Mouse (Mus musculus) brown adipose tissue, adult 24 weeks (tissue): ENCODE data around the gene Abca16. TPM values are rescaled to one million over a fixed set of nuclear protein-coding genes. Genes with fewer than 3 reads are reported as not detected.

Experiments
- H3K27ac ChIP-seq: fragments of 200-500 bp; replicated peaks from 2 replicates; pipeline ENCODE4 v1.5.1; 2012; ENCODE audit warnings: low read depth, mild to moderate bottlenecking, low read length
- H3K4me1 ChIP-seq: fragments of 200-500 bp; 2 replicates; pipeline ENCODE4 v1.6.1; 2012; ENCODE audit warnings: low read length, mixed read lengths; ENCODE audit not compliant: control insufficient read depth, insufficient read depth, insufficient read length
- H3K4me3 ChIP-seq: fragments of 200-500 bp; 2 replicates; pipeline ENCODE4 v1.5.1; 2012; ENCODE audit warnings: low read depth, mild to moderate bottlenecking, low read length, moderate library complexity; ENCODE audit not compliant: insufficient read depth
- polyA plus RNA-seq: library from polyadenylated mRNA; stranded (reverse); fragments of >200 nt; gene quantifications from 2 replicates; pipeline ENCODE4 v1.2.4, GENCODE M21; 2012; ENCODE audit not compliant: missing spikeins, insufficient read depth, insufficient read length

The Abca16 gene
- polyA plus RNA-seq: not detected in 2 replicates

GRCm38 (mm10) chr7:120409447-120409846 is at the start of gene Abca16:
TSS of gene Abca16 (plus strand) at chr7:120409647.
- no peak within 1 kb of the TSS for H3K4me3 ChIP-seq
- H3K27ac ChIP-seq: no peak within 1 kb of the TSS
- no peaks in the 10 kb centered on the region for H3K4me1 ChIP-seq

DNA sequence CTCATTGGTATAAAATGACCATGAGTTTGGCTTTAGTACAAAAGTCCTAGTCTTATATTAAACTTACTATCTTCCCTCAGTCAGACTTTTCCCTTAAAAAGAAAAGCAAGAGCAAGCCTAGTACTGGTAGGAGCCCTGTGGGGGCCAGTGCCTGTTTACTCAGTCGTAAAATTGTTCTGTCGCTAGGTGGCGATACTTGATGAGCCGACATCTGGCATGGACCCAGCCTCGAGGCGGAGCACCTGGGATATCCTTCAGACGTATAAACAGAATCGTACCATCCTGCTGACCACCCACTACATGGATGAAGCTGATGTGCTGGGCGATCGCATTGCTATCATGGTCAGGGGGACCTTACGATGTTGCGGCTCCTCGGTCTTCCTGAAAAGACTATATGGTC is 48.3 kb upstream of the Abca16 start:
- Histone ChIP-seq H3K4me1 (no peaks in the 10 kb centered on the region), H3K27ac (no peak overlapping the region), H3K4me3 (no peak overlapping the region)

DNA sequence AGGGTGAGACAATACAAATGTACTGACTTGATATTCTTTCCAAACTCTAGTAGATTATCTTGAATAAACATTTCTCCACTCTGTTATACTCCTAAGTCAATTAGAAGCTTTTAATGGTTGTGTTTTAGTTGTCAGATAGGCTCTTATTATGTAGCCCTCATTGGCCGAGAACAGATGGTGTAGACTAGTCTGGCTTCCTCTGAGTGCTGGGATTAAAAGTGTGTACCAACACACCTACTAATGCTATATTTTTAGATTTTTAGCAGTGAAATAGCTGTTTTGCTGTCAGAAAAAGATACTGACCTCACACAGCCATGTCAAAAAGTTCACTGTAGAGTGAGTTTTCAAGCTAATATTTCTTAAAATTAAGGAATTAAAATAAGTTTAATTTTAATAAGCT is 2.9 kb downstream of the Abca16 start:
- Histone ChIP-seq H3K4me1 (no peaks in the 10 kb centered on the region), H3K4me3 (no peak overlapping the region), H3K27ac (no peak overlapping the region)

DNA sequence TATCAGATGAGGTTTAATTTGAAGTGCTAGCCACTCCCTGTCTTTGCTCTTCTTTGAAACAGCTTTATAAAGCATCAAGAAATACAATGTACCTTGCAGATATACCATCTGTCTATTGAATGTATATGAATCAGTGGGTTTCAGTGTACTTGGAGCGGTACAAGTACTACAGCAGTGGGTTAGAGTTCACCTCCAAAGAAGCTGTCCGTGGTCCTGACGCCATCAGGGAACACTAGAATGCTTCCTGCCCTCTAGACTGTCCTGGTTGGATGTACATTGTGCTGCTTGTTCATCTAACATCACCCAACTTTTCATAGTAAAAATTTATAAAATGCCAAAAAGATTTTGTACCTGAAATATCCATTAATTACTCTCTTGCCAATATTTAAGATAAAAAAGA is 17.2 kb downstream of the Abca16 start:
- no peaks in the 10 kb centered on the region for H3K4me1 ChIP-seq
- no peak overlapping the region for H3K27ac ChIP-seq
- no peak overlapping the region for H3K4me3 ChIP-seq

GRCm38 (mm10) chr7:120431464-120431863 is 22.0 kb downstream of the Abca16 start:
- H3K4me3 ChIP-seq: no peak overlapping the region
- H3K27ac ChIP-seq: no peak overlapping the region
- H3K4me1 ChIP-seq: no peaks in the 10 kb centered on the region

DNA sequence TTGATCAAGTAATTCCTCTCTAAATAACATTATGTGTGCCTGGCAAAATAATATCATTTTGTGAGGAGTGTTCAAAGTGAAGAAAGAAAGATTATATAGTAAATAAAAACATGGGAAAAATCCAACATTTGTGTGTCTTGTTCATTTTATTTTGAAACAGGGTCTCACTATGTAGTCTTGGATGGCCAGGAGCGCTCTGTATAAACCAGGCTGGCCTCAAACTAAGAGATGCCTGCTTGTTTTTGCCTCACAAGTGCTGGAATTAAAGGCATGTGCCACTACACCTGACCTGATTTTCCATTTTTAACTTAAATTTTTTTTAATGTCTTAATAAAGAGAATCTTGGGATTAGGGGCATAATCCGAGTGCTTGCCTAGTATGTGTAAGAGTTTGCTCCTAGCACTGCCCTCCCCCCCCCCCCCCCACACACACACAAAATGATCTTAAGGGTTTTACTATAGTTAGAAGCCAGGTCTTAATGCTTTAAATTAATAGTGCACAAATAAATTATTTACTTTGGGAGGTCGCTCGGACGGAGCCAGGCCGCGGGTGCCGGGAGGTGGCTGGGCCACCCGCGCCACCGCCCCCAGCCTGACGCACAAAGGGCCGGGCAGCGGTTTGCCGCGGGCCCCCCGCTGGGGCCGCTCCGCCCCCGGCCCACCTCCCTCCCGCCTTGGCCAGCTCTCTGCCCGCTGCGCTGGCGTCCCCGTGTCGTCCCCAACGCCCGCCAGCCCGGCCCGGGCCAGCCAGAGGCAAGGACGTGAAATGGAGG is 94.6 kb downstream of the Abca16 start:
- no peaks in the 10 kb centered on the region for H3K4me1 ChIP-seq
- H3K4me3 ChIP-seq: no peak overlapping the region
- H3K27ac ChIP-seq: no peak overlapping the region

- H3K4me3 ChIP-seq: no peak overlapping the region
- H3K27ac ChIP-seq: no peak overlapping the region
- no peaks in the 10 kb centered on the region for H3K4me1 ChIP-seq
Observed at GRCm38 (mm10) chr7:120504663-120504979, 95.2 kb downstream of the Abca16 start.

DNA sequence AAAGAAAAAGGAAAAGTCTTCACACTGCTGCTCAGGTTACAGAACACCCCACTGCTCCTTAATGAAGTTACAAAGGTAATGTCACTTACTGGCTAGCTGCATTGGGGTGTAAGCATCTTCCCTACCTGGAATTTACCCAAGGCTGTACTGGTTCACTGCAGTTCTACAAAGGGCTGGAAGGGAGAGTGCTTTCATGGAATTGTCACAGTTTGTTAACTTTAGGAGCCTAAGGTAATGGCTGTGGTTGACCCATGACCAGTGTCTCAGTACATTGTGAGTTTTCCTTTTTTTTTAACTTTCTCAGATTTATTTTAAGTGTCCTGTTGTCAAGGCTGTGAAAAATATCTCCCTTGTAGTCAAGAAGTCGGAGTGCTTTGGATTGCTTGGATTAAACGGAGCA is 125.4 kb downstream of the Abca16 start:
- H3K27ac ChIP-seq: no peak overlapping the region
- H3K4me3 ChIP-seq: no peak overlapping the region
- no peaks in the 10 kb centered on the region for H3K4me1 ChIP-seq

DNA sequence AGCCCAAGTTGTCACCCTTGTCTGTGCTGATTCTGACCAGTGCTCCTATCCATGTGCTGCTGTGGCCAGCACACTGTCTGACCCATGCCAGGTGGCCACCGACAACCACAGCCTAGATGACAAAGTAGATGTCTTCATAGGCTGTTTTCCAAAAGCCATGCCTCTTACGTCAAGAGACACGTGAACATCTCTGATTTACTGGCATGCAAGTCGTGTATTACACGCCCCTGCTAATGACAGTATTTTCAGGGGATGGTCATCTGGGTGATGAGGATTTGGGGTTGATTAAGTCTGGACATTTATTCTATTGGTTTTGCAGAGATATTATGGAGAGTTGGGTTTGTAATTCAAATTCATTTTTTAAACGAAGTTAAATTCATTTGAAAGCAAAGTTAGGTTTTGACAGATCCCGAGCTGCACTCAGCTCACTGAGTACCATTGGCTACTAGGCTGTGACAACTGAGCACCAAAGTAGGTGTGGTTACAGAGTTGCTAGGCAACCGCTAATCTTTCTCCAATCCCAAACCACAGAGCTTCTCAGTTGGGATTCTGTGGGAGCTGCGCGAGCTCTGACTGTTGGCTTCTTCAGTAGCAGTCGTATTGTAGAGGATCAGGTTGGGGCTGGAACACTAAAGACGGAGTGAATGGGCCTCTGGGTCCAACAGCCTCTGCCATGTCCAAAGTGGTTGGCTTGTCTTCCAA is 143.2 kb downstream of the Abca16 start:
- Histone ChIP-seq H3K4me1 (no peaks in the 10 kb centered on the region), H3K27ac (no peak overlapping the region), H3K4me3 (no peak overlapping the region)

DNA sequence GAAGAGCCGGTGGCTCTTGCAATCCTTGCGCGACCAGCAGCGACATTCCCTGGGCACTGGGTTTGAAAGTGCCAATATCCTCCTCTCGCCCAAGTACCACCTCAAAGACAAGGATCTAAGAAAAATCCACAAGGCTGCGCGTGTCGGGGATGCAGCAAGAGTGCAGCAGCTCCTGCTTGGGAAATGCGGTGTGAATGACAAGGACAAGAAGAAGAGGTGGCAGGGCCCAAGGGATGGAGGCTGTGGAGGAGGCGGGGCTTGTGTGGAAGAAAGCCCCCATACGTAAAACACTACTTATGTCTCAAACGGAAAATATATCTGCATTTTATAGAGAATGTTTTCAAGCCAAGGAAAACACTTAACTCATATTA is 143.7 kb downstream of the Abca16 start:
- no peak overlapping the region for H3K4me3 ChIP-seq
- no peak overlapping the region for H3K27ac ChIP-seq
- no peaks in the 10 kb centered on the region for H3K4me1 ChIP-seq

- Histone ChIP-seq H3K4me1 (no peaks in the 10 kb centered on the region), H3K4me3 (no peak overlapping the region), H3K27ac (no peak overlapping the region)
Observed at GRCm38 (mm10) chr7:120567366-120567765, 157.9 kb downstream of the Abca16 start.

DNA sequence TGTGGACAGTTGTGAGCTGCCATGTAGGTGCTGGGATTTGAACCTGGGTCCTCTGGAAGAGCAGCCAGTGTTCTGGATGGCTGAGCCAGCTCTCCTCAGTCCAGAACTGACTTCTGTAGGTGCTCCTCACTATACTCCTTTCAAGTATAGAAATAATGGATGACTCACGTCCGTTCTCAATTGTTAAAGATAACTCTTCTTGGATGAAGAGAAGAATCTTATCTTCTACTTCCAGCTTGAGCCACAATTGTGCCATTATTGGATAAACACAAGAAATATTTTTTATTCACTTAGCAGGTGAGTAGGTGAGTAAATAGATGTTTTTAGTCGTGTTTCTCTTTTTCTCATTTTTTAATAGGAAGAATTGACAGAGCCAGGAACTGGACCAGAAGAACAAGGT is 167.1 kb downstream of the Abca16 start:
- no peak overlapping the region for H3K27ac ChIP-seq
- no peak overlapping the region for H3K4me3 ChIP-seq

More for the DNA sequence above, 167.1 kb downstream of the Abca16 start:
- H3K4me1 ChIP-seq: no peaks in the 10 kb centered on the region

Other genes starting within 250 kb of the Abca16 start
- not detected in 2 replicates for gene Anks4b, start 235.8 kb upstream of the Abca16 start, polyA plus RNA-seq
- gene Crym, start 207.5 kb upstream of the Abca16 start, polyA plus RNA-seq: not detected in 2 replicates
- gene Abca14, start 205.7 kb upstream of the Abca16 start, polyA plus RNA-seq: not detected in 2 replicates
- gene Abca15, start 81.0 kb upstream of the Abca16 start, polyA plus RNA-seq: not detected in 2 replicates
- 1,707 and 1,711 TPM in 2 replicates for gene Uqcrc2, start 225.5 kb downstream of the Abca16 start, polyA plus RNA-seq